Mouse (Mus musculus): Measurements from ENCODE around the gene Foxn1. TPM values are rescaled to one million over a fixed set of nuclear protein-coding genes. Genes with fewer than 3 reads are reported as not detected.

The Foxn1 gene
- polyA plus RNA-seq, 1 experiment from 2014 or later = not detected

GRCm38 (mm10) chr11:78422055-78422819 is 35.9 kb upstream of the Foxn1 start, which contains the start of gene Slc13a2:
TSS of gene Slc13a2 (minus strand) at chr11:78422217.
- H3K4me3 ChIP-seq (ENCODE audit: low read depth, low read length) = no peak within 1 kb of the TSS
- H3K27ac ChIP-seq (ENCODE audit: low read depth, low read length) = no peak within 1 kb of the TSS
- no peaks in the 10 kb centered on the region for H3K36me3 ChIP-seq (ENCODE audit: control insufficient read depth, insufficient read depth, low read length)
- no peak for DNase-seq (ENCODE audit: low spot score)
- 21% methylated on average over 13 of the region's 13 CpGs for WGBS
- H3K9me3 ChIP-seq (ENCODE audit: control insufficient read depth, low read length) = no peaks in the 10 kb centered on the region
- H3K9ac ChIP-seq (ENCODE audit: low read length) = no peak within 1 kb of the TSS
- no peak within 1 kb of the TSS for H3K4me2 ChIP-seq (ENCODE audit: low read depth)
- no peaks in the 10 kb centered on the region for H3K4me1 ChIP-seq (ENCODE audit: control insufficient read depth, insufficient read depth, low read length)
- no peaks in the 10 kb centered on the region for H3K27me3 ChIP-seq (ENCODE audit: control insufficient read depth, insufficient read depth, low read length)
- no peak for ATAC-seq (ENCODE audit: insufficient read depth, low FRiP score, low TSS enrichment)

- Histone ChIP-seq H3K27me3 (ENCODE audit: control insufficient read depth, insufficient read depth, low read length) (no peaks in the 10 kb centered on the region), H3K36me3 (ENCODE audit: control insufficient read depth, insufficient read depth, low read length) (no peaks in the 10 kb centered on the region), H3K4me3 (ENCODE audit: low read depth, low read length) (no peak overlapping the region), H3K4me1 (ENCODE audit: control insufficient read depth, insufficient read depth, low read length) (no peaks in the 10 kb centered on the region), H3K27ac (ENCODE audit: low read depth, low read length) (no peak overlapping the region), H3K4me2 (ENCODE audit: low read depth) (no peak overlapping the region), H3K9ac (ENCODE audit: low read length) (no peak overlapping the region), H3K9me3 (ENCODE audit: control insufficient read depth, low read length) (no peaks in the 10 kb centered on the region)
- WGBS = 63% methylated on average over 13 of the region's 13 CpGs
- DNase-seq (ENCODE audit: low spot score) (no peak), ATAC-seq (ENCODE audit: insufficient read depth, low FRiP score, low TSS enrichment) (no peak)
Observed at GRCm38 (mm10) chr11:78421201-78422009, 35.0 kb upstream of the Foxn1 start.

GRCm38 (mm10) chr11:78420263-78420889 is 34.0 kb upstream of the Foxn1 start:
- Histone ChIP-seq H3K27me3 (ENCODE audit: control insufficient read depth, insufficient read depth, low read length) (no peaks in the 10 kb centered on the region), H3K27ac (ENCODE audit: low read depth, low read length) (no peak overlapping the region), H3K9ac (ENCODE audit: low read length) (no peak overlapping the region), H3K4me3 (ENCODE audit: low read depth, low read length) (no peak overlapping the region), H3K36me3 (ENCODE audit: control insufficient read depth, insufficient read depth, low read length) (no peaks in the 10 kb centered on the region), H3K9me3 (ENCODE audit: control insufficient read depth, low read length) (no peaks in the 10 kb centered on the region), H3K4me1 (ENCODE audit: control insufficient read depth, insufficient read depth, low read length) (no peaks in the 10 kb centered on the region), H3K4me2 (ENCODE audit: low read depth) (no peak overlapping the region)
- no peak for DNase-seq (ENCODE audit: low spot score)
- 75% methylated on average over 12 of the region's 12 CpGs for WGBS
- no peak for ATAC-seq (ENCODE audit: insufficient read depth, low FRiP score, low TSS enrichment)

- H3K9ac ChIP-seq (ENCODE audit: low read length) = no peak overlapping the region
- DNase-seq (ENCODE audit: low spot score) = no peak
- WGBS = 88% methylated on average over 6 of the region's 6 CpGs
Observed at GRCm38 (mm10) chr11:78416854-78417253, 30.5 kb upstream of the Foxn1 start.

GRCm38 (mm10) chr11:78412861-78413260 is 26.5 kb upstream of the Foxn1 start:
- DNase-seq (ENCODE audit: low spot score) = no peak
- no peaks in the 10 kb centered on the region for H3K36me3 ChIP-seq (ENCODE audit: control insufficient read depth, insufficient read depth, low read length)
- WGBS = 77% methylated on average over 6 of the region's 6 CpGs

More at GRCm38 (mm10) chr11:78416854-78417253, 30.5 kb upstream of the Foxn1 start:
- Histone ChIP-seq H3K36me3 (ENCODE audit: control insufficient read depth, insufficient read depth, low read length) (no peaks in the 10 kb centered on the region), H3K4me3 (ENCODE audit: low read depth, low read length) (no peak overlapping the region), H3K4me2 (ENCODE audit: low read depth) (no peak overlapping the region), H3K4me1 (ENCODE audit: control insufficient read depth, insufficient read depth, low read length) (no peaks in the 10 kb centered on the region), H3K27ac (ENCODE audit: low read depth, low read length) (no peak overlapping the region), H3K9me3 (ENCODE audit: control insufficient read depth, low read length) (no peaks in the 10 kb centered on the region), H3K27me3 (ENCODE audit: control insufficient read depth, insufficient read depth, low read length) (no peaks in the 10 kb centered on the region)
- no peak for ATAC-seq (ENCODE audit: insufficient read depth, low FRiP score, low TSS enrichment)

GRCm38 (mm10) chr11:78412324-78412850 is 26.0 kb upstream of the Foxn1 start:
- no peak overlapping the region for H3K4me2 ChIP-seq (ENCODE audit: low read depth)
- WGBS = 79% methylated on average over 6 of the region's 6 CpGs
- no peak overlapping the region for H3K27ac ChIP-seq (ENCODE audit: low read depth, low read length)
- no peaks in the 10 kb centered on the region for H3K9me3 ChIP-seq (ENCODE audit: control insufficient read depth, low read length)
- H3K36me3 ChIP-seq (ENCODE audit: control insufficient read depth, insufficient read depth, low read length) = no peaks in the 10 kb centered on the region
- H3K4me3 ChIP-seq (ENCODE audit: low read depth, low read length) = no peak overlapping the region
- H3K4me1 ChIP-seq (ENCODE audit: control insufficient read depth, insufficient read depth, low read length) = no peaks in the 10 kb centered on the region
- no peak overlapping the region for H3K9ac ChIP-seq (ENCODE audit: low read length)
- ATAC-seq (ENCODE audit: insufficient read depth, low FRiP score, low TSS enrichment) (no peak), DNase-seq (ENCODE audit: low spot score) (no peak)
- H3K27me3 ChIP-seq (ENCODE audit: control insufficient read depth, insufficient read depth, low read length) = no peaks in the 10 kb centered on the region

More at GRCm38 (mm10) chr11:78412861-78413260, 26.5 kb upstream of the Foxn1 start:
- Histone ChIP-seq H3K4me1 (ENCODE audit: control insufficient read depth, insufficient read depth, low read length) (no peaks in the 10 kb centered on the region), H3K4me3 (ENCODE audit: low read depth, low read length) (no peak overlapping the region), H3K9me3 (ENCODE audit: control insufficient read depth, low read length) (no peaks in the 10 kb centered on the region), H3K27ac (ENCODE audit: low read depth, low read length) (no peak overlapping the region), H3K9ac (ENCODE audit: low read length) (no peak overlapping the region), H3K4me2 (ENCODE audit: low read depth) (no peak overlapping the region), H3K27me3 (ENCODE audit: control insufficient read depth, insufficient read depth, low read length) (no peaks in the 10 kb centered on the region)
- ATAC-seq (ENCODE audit: insufficient read depth, low FRiP score, low TSS enrichment) = no peak

- H3K36me3 ChIP-seq (ENCODE audit: control insufficient read depth, insufficient read depth, low read length) = no peaks in the 10 kb centered on the region
- no peak for ATAC-seq (ENCODE audit: insufficient read depth, low FRiP score, low TSS enrichment)
- no peak for DNase-seq (ENCODE audit: low spot score)
- H3K27me3 ChIP-seq (ENCODE audit: control insufficient read depth, insufficient read depth, low read length) = no peaks in the 10 kb centered on the region
- 81% methylated on average over 11 of the region's 11 CpGs for WGBS
- H3K4me1 ChIP-seq (ENCODE audit: control insufficient read depth, insufficient read depth, low read length) = no peaks in the 10 kb centered on the region
- no peak overlapping the region for H3K9ac ChIP-seq (ENCODE audit: low read length)
- H3K27ac ChIP-seq (ENCODE audit: low read depth, low read length) = no peak overlapping the region
- no peaks in the 10 kb centered on the region for H3K9me3 ChIP-seq (ENCODE audit: control insufficient read depth, low read length)
- H3K4me2 ChIP-seq (ENCODE audit: low read depth) = no peak overlapping the region
- H3K4me3 ChIP-seq (ENCODE audit: low read depth, low read length) = no peak overlapping the region
Observed at GRCm38 (mm10) chr11:78411606-78412323, 25.4 kb upstream of the Foxn1 start.

Data from neural tube, embryonic 11.5 days (tissue).